Mouse (Mus musculus): ENCODE results near the gene Nrarp.

DNA sequence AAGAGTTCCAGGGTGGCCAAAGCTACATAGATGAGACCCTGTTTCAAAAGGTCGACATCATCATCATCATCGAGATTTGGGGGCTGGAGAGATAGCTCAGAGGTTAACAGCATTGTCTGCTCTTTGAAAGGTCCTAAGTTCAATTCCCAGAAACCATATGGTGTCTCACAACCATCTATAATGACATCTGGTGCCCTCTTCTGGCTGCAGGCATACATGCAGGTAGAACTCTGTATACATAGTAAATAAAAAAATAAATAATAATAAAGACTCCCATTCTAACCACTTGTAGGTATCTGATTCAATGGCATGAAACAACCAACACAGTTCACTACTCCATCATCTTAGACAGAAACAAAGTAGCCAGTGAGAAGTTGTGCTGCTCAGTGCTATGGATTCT lies 23.6 kb upstream of the Nrarp start:
- TF ChIP-seq CTCF (IDR thresholded peaks at IDR 0.05; ENCODE audit: low read depth) (peak; percentile 61), EP300 (IDR thresholded peaks at IDR 0.05; ENCODE audit: low read depth) (no peak)
